15 mouse cellular contexts compared by ENCODE assay signal in the genomic region with DNA sequence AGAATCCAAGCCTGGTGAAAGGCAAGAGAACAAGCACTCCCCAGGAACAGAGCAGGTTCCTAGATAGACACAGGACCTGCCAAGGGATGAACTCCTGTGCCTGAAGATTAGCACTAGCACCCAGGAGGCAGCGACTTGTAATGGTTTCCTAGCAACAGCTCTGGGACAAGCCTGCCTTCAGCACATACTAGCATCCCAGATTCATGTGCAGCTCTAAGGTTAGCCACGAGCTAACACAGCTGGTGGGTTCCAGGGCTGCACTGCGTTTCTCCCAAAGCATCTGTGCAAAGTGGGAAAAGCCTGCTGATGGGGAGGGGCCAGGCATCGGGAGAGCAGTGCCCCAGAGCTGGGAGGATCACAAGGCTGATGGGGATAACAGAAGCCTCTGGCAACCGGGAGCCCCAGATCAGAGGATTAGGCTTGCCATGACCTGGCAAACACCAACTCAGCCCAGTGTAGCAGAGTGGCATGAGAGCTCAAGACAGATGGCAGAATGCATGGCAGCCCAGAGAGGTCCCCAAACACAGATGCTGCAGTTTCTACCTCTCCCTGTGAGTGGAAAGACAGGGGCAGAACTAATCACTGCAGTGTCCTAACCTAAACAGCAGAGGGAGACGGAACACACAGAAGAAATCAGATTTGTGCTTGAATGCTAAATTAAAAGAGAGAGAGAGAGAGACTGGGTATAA. TPM values are rescaled to one million over a fixed set of nuclear protein-coding genes. Genes with fewer than 3 reads are reported as not detected.
A peak's percentile ranks its signal among the peaks of the same experiment; 100 is the strongest.
DNase-seq lines count a peak whose midpoint lies in the region; ATAC-seq and TF ChIP-seq lines count a peak whose summit lies in the region.
"Had no signal": no experiment of that assay in that cellular context is flagged by ENCODE, and none has a peak within 500 bp of the region (broad histone marks: within the 10 kb centered on the region; RNA-seq: fewer than 3 reads in every experiment).

No protein-coding gene starts in this region.

- H3K36me3 ChIP-seq in forebrain, embryonic 14.5 days (ENCODE audit: control insufficient read depth, insufficient read depth, low read length) = no peaks in the 10 kb centered on the region
- no peaks in the 10 kb centered on the region for H3K36me3 ChIP-seq in forebrain, embryonic 11.5 days (ENCODE audit: control insufficient read depth, insufficient read depth, low read length)
- H3K36me3 ChIP-seq in CH12.LX (replicated peaks in 1 of 2; ENCODE audit: control insufficient read depth in 1 of 2, insufficient read depth in 1 of 2, low read length in 1 of 2) = no peaks in the 10 kb centered on the region
- H3K36me3 ChIP-seq: kidney, embryonic 15.5 days; stomach, embryonic 15.5 days had no signal

- peak; percentile 37; the same call in 1 of the 2 replicates for ATAC-seq in forebrain, embryonic 14.5 days
- no peak for ATAC-seq in forebrain, embryonic 11.5 days (replicated peaks; ENCODE audit: low FRiP score)

- H3K4me2 ChIP-seq in forebrain, embryonic 14.5 days (ENCODE audit: low read length) = no peak overlapping the region
- H3K4me2 ChIP-seq in forebrain, embryonic 11.5 days (ENCODE audit: low read depth, low read length, severe bottlenecking) = no peak overlapping the region
- no peak overlapping the region for H3K4me2 ChIP-seq in CH12.LX (ENCODE audit: insufficient read depth, low read depth, poor library complexity, severe bottlenecking)
- H3K4me2 ChIP-seq: kidney, embryonic 15.5 days; stomach, embryonic 15.5 days had no signal

- no peaks in the 10 kb centered on the region for H3K27me3 ChIP-seq in forebrain, embryonic 14.5 days (replicated peaks; ENCODE audit: control insufficient read depth, insufficient read depth, low read length)
- H3K27me3 ChIP-seq in forebrain, embryonic 11.5 days (ENCODE audit: control insufficient read depth, insufficient read depth, low read length) = no peaks in the 10 kb centered on the region
- H3K27me3 ChIP-seq in CH12.LX (replicated peaks) = no peaks in the 10 kb centered on the region
- H3K27me3 ChIP-seq: kidney, embryonic 15.5 days; stomach, embryonic 15.5 days had no signal

- H3K4me1 ChIP-seq in forebrain, embryonic 14.5 days (ENCODE audit: control insufficient read depth, insufficient read depth, low read length) = no peaks in the 10 kb centered on the region
- H3K4me1 ChIP-seq in forebrain, embryonic 11.5 days (replicated peaks; ENCODE audit: control insufficient read depth, insufficient read depth, low read length) = no peaks in the 10 kb centered on the region
- no peaks in the 10 kb centered on the region for H3K4me1 ChIP-seq in CH12.LX (ENCODE audit: control insufficient read depth in 1 of 2, insufficient read depth in 2 of 2)
- H3K4me1 ChIP-seq: kidney, embryonic 15.5 days; megakaryocyte, embryonic 14.5 days; stomach, embryonic 15.5 days had no signal

- in situ Hi-C loops in CH12.LX (cut with MboI; ENCODE audit: low pct_ligation_motif_present, low pct_unique_long_range_greater_than_20kb, low sequenced_read_pairs) = no loop called here

- TF ChIP-seq RAD21 in CH12.LX (IDR thresholded peaks at IDR 0.05; ENCODE audit: low read depth, low read length) = peak; percentile 17

- no peak overlapping the region for H3K27ac ChIP-seq in forebrain, embryonic 14.5 days (ENCODE audit: low read depth, low read length)
- no peak overlapping the region for H3K27ac ChIP-seq in forebrain, embryonic 11.5 days (ENCODE audit: low read depth, low read length)
- H3K27ac ChIP-seq in CH12.LX (ENCODE audit: insufficient read depth, low read depth) = no peak overlapping the region
- H3K27ac ChIP-seq: kidney, embryonic 15.5 days; stomach, embryonic 15.5 days had no signal

- no peak overlapping the region for H3K4me3 ChIP-seq in forebrain, embryonic 14.5 days (ENCODE audit: low read depth, low read length)
- no peak overlapping the region for H3K4me3 ChIP-seq in forebrain, embryonic 11.5 days (ENCODE audit: low read depth, low read length)
- H3K4me3 ChIP-seq in CH12.LX (replicated peaks in 1 of 3; ENCODE audit: low read depth in 2 of 3, low read length in 2 of 3, poor library complexity in 1 of 3) = no peak overlapping the region
- H3K4me3 ChIP-seq: kidney, embryonic 15.5 days; megakaryocyte, embryonic 14.5 days; stomach, embryonic 15.5 days had no signal

- 52% methylated on average over 6 of the region's 6 CpGs for WGBS in forebrain, embryonic 14.5 days
- WGBS in forebrain, embryonic 11.5 days = 63% methylated on average over 6 of the region's 6 CpGs

- H3K79me2 ChIP-seq in CH12.LX (replicated peaks; ENCODE audit: control insufficient read depth, extremely low read depth, insufficient read depth, poor library complexity, severe bottlenecking) = no peaks in the 10 kb centered on the region

- TF ChIP-seq POLR2A in CH12.LX (IDR thresholded peaks at IDR 0.05; ENCODE audit: low read depth, low read length) = no peak

- dilution Hi-C loops in CH12.LX (cut with MboI; ENCODE audit: extremely low pct_ligation_motif_present, extremely low pct_unique_long_range_greater_than_20kb, low sequenced_read_pairs) = no loop called here

- DNase-seq in forebrain, embryonic 14.5 days (ENCODE audit: low spot score) = peak; percentile 45
- DNase-seq in forebrain, embryonic 11.5 days (ENCODE audit: low spot score) = no peak
- DNase-seq in layer of hippocampus, postnatal 10 days (ENCODE audit: low spot score in 2 of 2) = peak; percentile 40 to 47
- no peak for DNase-seq in layer of hippocampus, adult 9-10 months (ENCODE audit: low spot score)
- no peak for DNase-seq in CH12.LX (ENCODE audit: extremely low read depth)
- DNase-seq in embryo, embryonic 11 days = peak; percentile 10
- no peak for DNase-seq in urinary bladder, adult 18-20 months (ENCODE audit: low spot score in 2 of 2)
- DNase-seq in spleen, postnatal 10 days (ENCODE audit: low spot score in 2 of 2) = no peak
- DNase-seq: adrenal gland, adult 2 months; cerebellum, adult 9-11 months; liver had no signal

- H3K9me3 ChIP-seq in forebrain, embryonic 14.5 days (replicated peaks; ENCODE audit: control insufficient read depth, low read length) = 0 out of 2 replicates have a peak, but pooled peaks cover 4% of the 10 kb centered on the region
- peaks cover 4% of the 10 kb centered on the region; the same call in 1 of the 2 replicates for H3K9me3 ChIP-seq in forebrain, embryonic 11.5 days (ENCODE audit: control insufficient read depth, low read length)
- peaks cover 19% of the 10 kb centered on the region for H3K9me3 ChIP-seq in CH12.LX (replicated peaks; ENCODE audit: low read length)
- H3K9me3 ChIP-seq: stomach, embryonic 15.5 days had no signal

- no peak overlapping the region for H3K9ac ChIP-seq in forebrain, embryonic 14.5 days (ENCODE audit: low read length)
- no peak overlapping the region for H3K9ac ChIP-seq in forebrain, embryonic 11.5 days (ENCODE audit: low read length)
- H3K9ac ChIP-seq in CH12.LX (ENCODE audit: insufficient read depth, low read depth) = no peak overlapping the region
- H3K9ac ChIP-seq: kidney, embryonic 15.5 days; stomach, embryonic 15.5 days had no signal

- peak in 1 of 2 experiments; percentile 39; a peak in 2 of 4 replicates for TF ChIP-seq CTCF in CH12.LX (conservative IDR thresholded peaks at IDR 0.05 in 1 of 2, IDR thresholded peaks at IDR 0.05 in 1 of 2; ENCODE audit: low read depth in 2 of 2, low read length in 2 of 2)

- no peak for TF ChIP-seq EP300 in CH12.LX (IDR thresholded peaks at IDR 0.05; ENCODE audit: low read length)

TF ChIP-seq in CH12.LX, 34 proteins besides CTCF, POLR2A, EP300 and RAD21:
- no peak for TF ChIP-seq CHD1 (IDR thresholded peaks at IDR 0.05; ENCODE audit: low read depth, low read length)
- TF ChIP-seq ZMIZ1 (IDR thresholded peaks at IDR 0.05; ENCODE audit: low read depth, low read length) = no peak
- no peak for TF ChIP-seq SMC3 (IDR thresholded peaks at IDR 0.05; ENCODE audit: low read depth, low read length)

RNA-seq across cellular contexts. Expression of a gene that starts 25.0 kb away (rescaled TPM):
- polyA plus RNA-seq in forebrain, embryonic 14.5 days (2014; fragmentation: Nextera tagmentation; extraction: Ambion mirVana) = 0.75 and 0.79 TPM in 2 replicates
- polyA plus RNA-seq in forebrain, embryonic 11.5 days (2014; fragmentation: Nextera tagmentation; extraction: Ambion mirVana) = 0.09 and 0.15 TPM in 2 replicates
- total RNA-seq in layer of hippocampus, postnatal 10 days (2021) = 1 to 10 TPM; 6.4 to 8.4 TPM
- 0.21 TPM in 1 of 2 replicates, not detected in the other for total RNA-seq in CH12.LX (2012; rRNA removed)
- total RNA-seq in CH12.LX (2014; rRNA removed) = not detected in 2 replicates
- polyA plus RNA-seq in CH12.LX (2012; ENCODE audit: insufficient read length, low read depth) = not detected in 2 replicates

RNA-seq across cellular contexts. Expression of a gene that starts 34.7 kb away (rescaled TPM):
- not detected in 2 replicates for polyA plus RNA-seq in forebrain, embryonic 14.5 days (2014; fragmentation: Nextera tagmentation; extraction: Ambion mirVana)
- polyA plus RNA-seq in forebrain, embryonic 11.5 days (2014; fragmentation: Nextera tagmentation; extraction: Ambion mirVana) = not detected in 2 replicates
- total RNA-seq in layer of hippocampus, postnatal 10 days (2021) = not detected
- not detected in 2 replicates for total RNA-seq in CH12.LX (2012; rRNA removed)
- total RNA-seq in CH12.LX (2014; rRNA removed) = not detected in 2 replicates
- not detected in 2 replicates for polyA plus RNA-seq in CH12.LX (2012; ENCODE audit: insufficient read length, low read depth)
- total RNA-seq: adrenal gland, adult 2 months had no signal
- polyA plus RNA-seq: adrenal gland, adult 2 months; heart, embryonic 14.5 days; kidney, embryonic 15.5 days; stomach, embryonic 15.5 days had no signal

Comparison
In these comparisons a context has a peak if more than half of its experiments do, and no peak if none do; other contexts are left out.
1. DNase-seq: peak in forebrain, embryonic 14.5 days (single experiment), layer of hippocampus, postnatal 10 days (2 of 2) and embryo, embryonic 11 days (single experiment); none in forebrain, embryonic 11.5 days (single experiment), layer of hippocampus, adult 9-10 months (single experiment), CH12.LX (single experiment), urinary bladder, adult 18-20 months (0 of 2) and spleen, postnatal 10 days (0 of 2).